Mouse (Mus musculus) kidney, embryonic 15.5 days (tissue): ENCODE data around the gene Mrps34. TPM values are rescaled to one million over a fixed set of nuclear protein-coding genes. Genes with fewer than 3 reads are reported as not detected.

Experiments
- ATAC-seq: fragments of 200-750 bp; cut with Nextera tagmentation; replicated peaks from 2 replicates; pipeline ENCODE4 v1.8.0; 2017; ENCODE audit warnings: moderate TSS enrichment; ENCODE audit not compliant: low FRiP score
- H3K27ac ChIP-seq: fragments of 300-500 bp; sonication (generic); 2 replicates; pipeline ENCODE4 v1.5.1; 2015; ENCODE audit warnings: mild to moderate bottlenecking, inconsistent platforms
- H3K27me3 ChIP-seq: fragments of 300-500 bp; sonication (generic); 2 replicates; pipeline ENCODE4 v1.6.1; 2015; ENCODE audit warnings: inconsistent platforms
- H3K36me3 ChIP-seq: fragments of 300-500 bp; sonication (generic); 2 replicates; pipeline ENCODE4 v1.6.1; 2015; ENCODE audit warnings: inconsistent platforms
- H3K4me1 ChIP-seq: fragments of 300-500 bp; sonication (generic); 2 replicates; pipeline ENCODE4 v1.6.1; 2015; ENCODE audit warnings: inconsistent platforms
- H3K4me2 ChIP-seq: fragments of 300-500 bp; sonication (generic); 2 replicates; pipeline ENCODE4 v1.6.1; 2015; ENCODE audit warnings: moderate library complexity, mild to moderate bottlenecking, inconsistent platforms
- H3K4me3 ChIP-seq: fragments of 300-500 bp; sonication (generic); replicated peaks from 2 replicates; pipeline ENCODE4 v1.5.1; 2015; ENCODE audit warnings: mild to moderate bottlenecking, inconsistent platforms
- H3K9ac ChIP-seq: fragments of 300-500 bp; sonication (generic); 2 replicates; pipeline ENCODE4 v1.6.1; 2015; ENCODE audit warnings: mild to moderate bottlenecking, inconsistent platforms
- H3K9me3 ChIP-seq: fragments of 300-500 bp; sonication (generic); replicated peaks from 2 replicates; pipeline ENCODE4 v1.6.1; 2016; ENCODE audit warnings: inconsistent platforms
- WGBS: fragments of 180-500 bp; shearing (Covaris S2); methylation state at CpG from one replicate; pipeline ENCODE4 v1.1.7; 2015; ENCODE audit warnings: mixed read lengths; 5-methylcytosine and 5-hydroxymethylcytosine counted together
- polyA plus RNA-seq: library from polyadenylated mRNA; unstranded; fragments of >200 nt; fragmentation: Nextera tagmentation; extraction: Ambion mirVana; gene quantifications from 2 replicates; pipeline ENCODE4 v1.2.1, GENCODE M21; 2015

Gene Mrps34
- polyA plus RNA-seq, 1 experiment from 2014 or later, result 105 TPM

DNA sequence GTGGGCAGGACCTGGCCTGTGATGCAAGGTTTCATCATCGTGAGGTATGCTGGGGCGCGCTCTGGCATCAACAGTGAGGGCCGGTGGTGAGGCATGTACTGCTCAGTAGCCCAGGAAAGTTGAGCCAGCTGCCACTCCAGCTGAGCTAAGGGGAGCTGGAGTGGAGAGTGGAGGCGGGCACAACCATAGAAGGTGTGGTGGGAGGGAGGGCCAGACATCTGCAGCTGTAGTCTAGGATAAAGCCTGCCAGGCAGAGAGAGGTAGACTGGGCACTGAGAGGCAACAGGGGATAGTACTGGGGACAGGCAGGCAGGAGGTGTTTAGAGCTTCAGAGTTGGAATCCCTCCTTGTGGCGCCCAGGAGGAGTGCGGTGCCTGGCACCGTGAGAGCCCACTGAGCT lies 34.8 kb upstream of the Mrps34 start:
- Histone ChIP-seq H3K9ac (no peak overlapping the region), H3K4me3 (no peak overlapping the region), H3K27me3 (no peaks in the 10 kb centered on the region), H3K4me2 (no peak overlapping the region), H3K27ac (no peak overlapping the region), H3K4me1 (no peaks in the 10 kb centered on the region), H3K36me3 (peaks cover 84% of the 10 kb centered on the region), H3K9me3 (no peaks in the 10 kb centered on the region)
- ATAC-seq, result no peak
- WGBS, result 89% methylated on average over 8 of the region's 8 CpGs

DNA sequence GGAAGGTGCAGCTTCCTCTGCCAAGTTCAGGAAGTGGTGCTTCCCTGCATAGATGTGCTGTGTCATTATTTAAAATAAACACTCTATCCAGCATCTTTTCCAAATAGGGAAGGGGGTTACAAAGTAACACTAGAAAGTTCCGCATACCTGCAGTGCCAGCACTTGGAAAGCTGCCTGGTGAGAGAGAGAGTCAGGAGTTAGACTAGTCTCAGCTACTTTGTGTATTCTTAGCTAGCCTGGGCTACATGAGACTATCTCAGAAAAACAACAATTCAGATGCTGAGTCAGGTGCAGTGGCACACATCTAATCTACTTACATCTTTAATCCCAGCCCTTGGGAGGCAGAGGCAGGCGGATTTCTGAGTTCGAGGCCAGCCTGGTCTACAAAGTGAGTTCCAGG lies 33.1 kb upstream of the Mrps34 start:
- ATAC-seq, result no peak
- Histone ChIP-seq H3K27ac (no peak overlapping the region), H3K9ac (no peak overlapping the region), H3K4me3 (no peak overlapping the region), H3K4me2 (no peak overlapping the region), H3K27me3 (no peaks in the 10 kb centered on the region), H3K9me3 (no peaks in the 10 kb centered on the region), H3K36me3 (peaks cover 78% of the 10 kb centered on the region), H3K4me1 (no peaks in the 10 kb centered on the region)
- WGBS, result 98% methylated on average over 3 of the region's 3 CpGs

DNA sequence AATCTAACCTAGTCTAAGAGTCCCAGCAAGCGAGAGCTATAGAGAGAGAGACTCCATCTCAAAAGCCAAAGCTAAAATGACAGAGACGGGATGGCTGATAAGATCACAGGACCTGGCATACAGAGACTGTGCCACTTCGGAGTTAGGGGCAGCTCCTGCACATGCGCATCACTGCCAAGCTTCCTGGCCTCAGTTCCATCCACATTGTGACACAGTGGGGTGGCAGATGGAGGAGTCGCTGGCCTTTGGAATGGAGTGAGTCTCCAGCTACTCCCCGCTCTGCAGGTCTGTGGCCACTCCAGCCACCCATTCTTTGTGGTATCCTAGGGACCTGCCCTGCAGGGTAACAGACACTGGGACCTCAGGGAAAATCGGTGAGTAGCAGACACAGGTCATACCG lies 29.1 kb upstream of the Mrps34 start, which contains the start of gene Igfals:
Gene Igfals, plus strand, starts transcription at position 222 of the 400 bp plus-strand sequence.
- H3K36me3 ChIP-seq, result peaks cover 49% of the 10 kb centered on the region
- no peak within 1 kb of the TSS for H3K4me2 ChIP-seq
- no peaks in the 10 kb centered on the region for H3K9me3 ChIP-seq
- H3K27ac ChIP-seq, result no peak within 1 kb of the TSS
- WGBS, result 92% methylated on average over 8 of the region's 8 CpGs
- no peak for ATAC-seq
- H3K27me3 ChIP-seq, result no peaks in the 10 kb centered on the region
- H3K4me3 ChIP-seq, result no peak within 1 kb of the TSS
- H3K4me1 ChIP-seq, result no peaks in the 10 kb centered on the region
- no peak within 1 kb of the TSS for H3K9ac ChIP-seq

DNA sequence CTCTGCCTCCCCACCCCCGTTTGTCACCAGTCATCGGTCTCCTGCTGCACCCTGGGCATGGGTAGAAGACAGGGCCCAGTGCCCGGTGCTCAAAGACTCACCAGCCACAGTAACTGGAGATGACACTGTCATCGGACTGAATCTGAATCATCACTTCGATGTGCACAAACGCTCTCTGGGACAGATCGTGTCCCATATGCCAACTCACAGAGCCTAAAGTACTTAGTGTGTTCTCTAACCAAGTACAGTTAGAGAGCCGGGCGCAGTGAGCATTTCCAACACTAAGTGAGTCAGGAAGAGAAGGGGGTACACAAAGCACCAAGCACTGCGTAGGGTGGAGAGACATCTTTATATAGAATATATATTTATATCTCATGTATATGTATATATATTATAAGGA lies 27.0 kb upstream of the Mrps34 start:
- no peaks in the 10 kb centered on the region for H3K4me1 ChIP-seq
- peaks cover 28% of the 10 kb centered on the region for H3K36me3 ChIP-seq
- H3K4me2 ChIP-seq, result no peak overlapping the region
- no peak for ATAC-seq
- no peaks in the 10 kb centered on the region for H3K27me3 ChIP-seq
- H3K9me3 ChIP-seq, result no peaks in the 10 kb centered on the region
- no peak overlapping the region for H3K27ac ChIP-seq
- H3K4me3 ChIP-seq, result no peak overlapping the region
- 93% methylated on average over 10 of the region's 10 CpGs for WGBS
- H3K9ac ChIP-seq, result no peak overlapping the region

DNA sequence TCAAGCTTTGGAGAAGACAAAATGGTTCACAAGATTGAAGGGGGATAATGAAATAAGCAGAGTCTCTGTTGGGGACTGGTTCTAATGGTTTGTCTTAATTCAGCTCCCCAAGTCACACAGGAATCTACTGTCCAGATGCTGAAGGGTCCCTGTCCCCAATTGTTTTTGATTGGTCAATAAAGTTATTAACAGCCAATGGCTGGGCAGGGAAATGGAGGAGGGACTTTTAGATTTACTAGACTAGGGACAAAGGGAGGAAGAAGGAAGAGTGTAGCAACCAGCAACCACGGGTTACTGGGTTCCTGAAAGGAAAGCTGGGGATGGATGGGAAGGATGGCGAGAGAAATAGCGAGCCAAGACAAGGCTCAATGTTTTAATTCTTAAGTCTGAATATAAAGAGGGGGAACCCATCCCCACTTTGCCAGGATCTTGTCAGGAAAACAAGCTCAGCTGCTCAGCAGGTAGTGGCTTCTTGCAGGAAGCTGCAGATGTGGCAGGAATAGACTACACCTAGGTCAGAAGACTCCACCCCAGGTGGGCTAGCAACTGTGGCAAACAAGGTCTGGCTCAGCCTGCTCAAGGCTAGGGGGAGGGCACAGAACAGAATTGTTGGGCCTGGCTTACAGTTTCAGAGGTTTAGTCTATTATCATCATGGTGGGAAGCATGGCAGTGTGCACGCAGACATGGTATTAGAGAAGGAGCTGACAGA lies 21.1 kb upstream of the Mrps34 start:
- Histone ChIP-seq H3K9ac (no peak overlapping the region), H3K4me2 (no peak overlapping the region), H3K27me3 (no peaks in the 10 kb centered on the region), H3K4me3 (no peak overlapping the region), H3K36me3 (no peaks in the 10 kb centered on the region), H3K9me3 (no peaks in the 10 kb centered on the region), H3K4me1 (peaks cover 4% of the 10 kb centered on the region; the same call in 1 of the 2 replicates), H3K27ac (no peak overlapping the region)
- ATAC-seq, result no peak
- 47% methylated on average over 4 of the region's 4 CpGs for WGBS

DNA sequence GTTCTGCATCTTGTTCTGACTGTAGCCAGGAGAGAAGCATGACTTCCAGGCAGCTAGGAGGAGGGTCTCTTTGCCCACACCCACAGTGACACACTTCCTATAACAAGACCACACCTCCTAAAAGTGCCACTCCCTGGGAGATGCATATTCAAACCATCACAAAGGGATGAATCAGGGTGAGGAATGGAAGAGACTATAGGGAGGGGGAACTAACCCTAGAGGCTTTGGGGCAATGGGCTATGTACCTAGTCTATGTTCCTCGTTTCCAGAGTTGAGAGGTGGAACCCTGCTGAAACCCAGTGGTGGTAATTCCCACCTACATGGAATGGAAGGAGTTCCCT lies 20.5 kb upstream of the Mrps34 start:
- ATAC-seq, result no peak
- 53% methylated on average over 1 of the region's 1 CpGs for WGBS
- Histone ChIP-seq H3K4me2 (no peak overlapping the region), H3K9ac (no peak overlapping the region), H3K4me1 (peaks cover 4% of the 10 kb centered on the region; the same call in 1 of the 2 replicates), H3K36me3 (no peaks in the 10 kb centered on the region), H3K27ac (no peak overlapping the region), H3K27me3 (no peaks in the 10 kb centered on the region), H3K4me3 (no peak overlapping the region), H3K9me3 (no peaks in the 10 kb centered on the region)

DNA sequence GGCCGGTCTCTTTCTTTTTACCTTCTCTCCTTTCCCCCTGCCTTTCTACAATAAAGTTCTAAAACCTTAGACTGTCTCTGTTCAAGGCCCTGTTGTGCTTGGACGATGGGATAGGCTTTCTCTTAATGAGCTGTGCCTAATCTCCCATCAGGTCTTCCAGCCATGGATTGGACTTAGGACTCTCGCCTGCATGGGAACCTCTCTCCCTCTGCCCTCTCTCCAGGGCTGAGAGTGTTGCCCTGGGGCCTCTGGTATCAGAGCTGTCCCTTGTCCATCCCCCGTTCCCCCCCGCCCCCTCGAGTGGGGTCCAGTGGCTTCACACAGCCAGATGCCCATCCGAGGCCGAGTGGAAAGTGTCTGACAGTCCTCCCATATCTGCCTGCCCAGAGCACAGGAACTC lies 19.9 kb upstream of the Mrps34 start:
- no peak overlapping the region for H3K27ac ChIP-seq
- H3K4me2 ChIP-seq, result no peak overlapping the region
- ATAC-seq, result no peak
- no peaks in the 10 kb centered on the region for H3K9me3 ChIP-seq
- H3K27me3 ChIP-seq, result no peaks in the 10 kb centered on the region
- no peaks in the 10 kb centered on the region for H3K36me3 ChIP-seq
- WGBS, result 80% methylated on average over 8 of the region's 8 CpGs
- H3K9ac ChIP-seq, result no peak overlapping the region
- peaks cover 4% of the 10 kb centered on the region; the same call in 1 of the 2 replicates for H3K4me1 ChIP-seq
- H3K4me3 ChIP-seq, result no peak overlapping the region

DNA sequence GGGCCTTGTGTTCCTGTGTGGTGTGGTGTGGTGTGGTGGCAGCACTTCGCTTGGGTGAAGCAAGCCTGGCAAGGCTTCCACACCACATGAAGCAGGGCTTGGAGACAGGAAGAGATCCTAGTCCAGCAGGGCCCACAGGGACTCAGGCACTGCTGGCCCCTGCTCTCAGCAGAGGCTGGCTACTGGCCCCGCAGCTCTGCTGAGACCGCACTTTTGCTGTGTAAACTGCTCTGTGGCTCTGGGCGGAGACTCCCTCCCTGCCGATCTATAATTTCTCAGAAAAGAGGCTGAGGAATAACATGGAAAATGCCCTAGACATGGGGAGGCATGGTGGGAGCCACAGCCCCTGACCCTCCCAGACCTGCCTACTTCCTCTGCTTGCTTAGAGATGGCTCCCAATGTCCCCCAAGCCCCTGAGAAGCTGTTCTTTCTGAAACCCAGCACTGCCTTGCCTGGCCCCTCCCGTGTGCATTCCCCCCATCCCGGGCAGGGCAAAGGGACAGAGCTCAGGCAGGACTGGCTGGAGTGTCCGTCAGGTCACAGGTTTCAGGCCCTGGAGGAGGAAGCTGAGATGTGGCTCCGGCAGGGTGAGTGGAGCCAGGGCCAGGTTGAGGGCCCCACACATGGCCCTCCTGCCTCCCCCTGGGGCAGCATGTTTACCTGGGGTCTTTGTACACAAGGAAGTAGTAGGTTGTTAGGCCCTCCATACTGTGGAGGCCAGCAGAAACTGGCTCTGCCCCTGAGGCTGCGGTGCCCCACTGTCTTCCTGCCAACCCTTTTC lies 17.4 kb upstream of the Mrps34 start:
- no peak; the same call in 1 of the 2 replicates for ATAC-seq
- peak overlapping the region; percentile 41; the same call in 1 of the 2 replicates for H3K27ac ChIP-seq
- no peaks in the 10 kb centered on the region for H3K27me3 ChIP-seq
- 52% methylated on average over 10 of the region's 10 CpGs for WGBS
- H3K9me3 ChIP-seq, result no peaks in the 10 kb centered on the region
- no peak overlapping the region for H3K4me3 ChIP-seq
- H3K4me2 ChIP-seq, result no peak overlapping the region
- peaks cover 4% of the 10 kb centered on the region for H3K36me3 ChIP-seq
- H3K9ac ChIP-seq, result no peak overlapping the region
- peaks cover 11% of the 10 kb centered on the region for H3K4me1 ChIP-seq

DNA sequence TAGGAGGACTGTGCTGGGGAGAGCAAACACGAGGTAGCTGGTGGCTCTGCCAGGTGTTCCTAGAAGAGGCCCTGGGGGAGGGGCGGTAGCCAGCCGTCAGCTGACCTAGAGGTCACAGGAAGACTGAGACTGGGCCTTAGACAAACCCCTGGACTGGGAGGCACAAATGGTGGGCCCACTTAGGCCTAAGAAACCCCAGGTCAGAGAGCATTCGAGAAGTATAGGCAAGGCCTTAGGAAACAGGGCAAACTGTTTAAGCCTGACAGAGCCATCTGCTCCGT lies 16.9 kb upstream of the Mrps34 start:
- H3K9ac ChIP-seq, result no peak overlapping the region
- H3K27ac ChIP-seq, result peak overlapping the region; percentile 41; the same call in 1 of the 2 replicates
- 29% methylated on average over 5 of the region's 5 CpGs for WGBS
- H3K4me1 ChIP-seq, result peaks cover 11% of the 10 kb centered on the region
- no peaks in the 10 kb centered on the region for H3K9me3 ChIP-seq
- H3K4me2 ChIP-seq, result no peak overlapping the region
- peaks cover 10% of the 10 kb centered on the region for H3K36me3 ChIP-seq
- H3K4me3 ChIP-seq, result no peak overlapping the region
- ATAC-seq, result no peak
- H3K27me3 ChIP-seq, result no peaks in the 10 kb centered on the region

DNA sequence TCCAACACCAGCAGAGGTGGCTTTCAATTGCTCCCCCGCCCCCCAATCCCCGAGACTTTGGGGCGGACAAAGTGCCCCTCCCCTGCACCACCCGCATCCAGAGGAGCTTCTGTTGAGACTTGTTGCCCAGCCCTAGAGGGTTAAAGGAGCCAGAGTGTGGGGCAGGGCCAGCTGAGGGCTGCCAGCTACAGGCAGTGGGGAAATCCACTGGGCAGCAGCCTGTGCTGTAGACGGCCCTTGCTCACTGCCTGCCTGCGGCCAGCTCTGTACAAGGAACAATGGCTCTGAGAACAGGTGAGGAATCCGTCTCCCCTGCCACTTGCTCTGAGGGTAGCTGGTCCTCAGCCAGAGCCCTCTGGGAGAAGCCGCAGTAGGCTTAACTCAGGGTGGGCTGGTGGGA lies 16.4 kb upstream of the Mrps34 start:
- Histone ChIP-seq H3K27ac (no peak overlapping the region), H3K4me1 (peaks cover 11% of the 10 kb centered on the region), H3K9ac (no peak overlapping the region), H3K9me3 (no peaks in the 10 kb centered on the region), H3K4me3 (no peak overlapping the region), H3K36me3 (peaks cover 14% of the 10 kb centered on the region), H3K4me2 (no peak overlapping the region), H3K27me3 (no peaks in the 10 kb centered on the region)
- 76% methylated on average over 8 of the region's 8 CpGs for WGBS
- ATAC-seq, result no peak

DNA sequence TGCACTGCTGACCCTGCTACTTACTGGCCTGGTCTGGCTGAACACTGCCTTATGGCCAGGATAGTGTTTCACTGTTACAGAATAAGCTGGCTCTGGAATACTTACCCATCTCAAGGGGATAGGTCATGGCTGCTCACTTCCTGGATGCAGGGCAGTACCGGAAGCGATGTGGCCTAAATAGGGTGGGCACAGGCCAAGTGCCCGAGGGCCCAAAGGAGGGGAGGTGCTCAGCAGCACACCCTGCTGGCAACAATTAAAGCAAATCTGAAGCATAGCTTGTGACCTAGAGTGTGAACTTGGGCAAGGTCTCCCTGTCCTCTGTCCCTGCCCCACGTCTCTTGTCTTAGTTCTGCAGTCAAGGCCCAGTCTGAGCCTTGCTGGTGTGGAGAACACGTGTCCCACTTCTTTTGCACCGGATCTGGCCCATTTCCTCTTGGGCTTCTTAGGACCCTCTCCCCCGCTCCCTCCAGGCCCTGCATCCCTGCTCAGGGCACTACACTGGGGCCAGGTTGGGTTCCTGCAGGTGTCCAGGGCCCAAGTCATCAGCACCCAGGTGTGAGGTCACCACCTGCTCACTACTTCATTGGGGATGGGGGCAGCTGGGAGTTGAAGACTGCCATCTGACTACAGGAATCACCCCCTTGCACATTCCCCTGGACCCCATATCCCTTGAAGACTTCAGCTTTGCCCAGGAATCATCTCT lies 13.0 kb upstream of the Mrps34 start:
- no peaks in the 10 kb centered on the region for H3K27me3 ChIP-seq
- WGBS, result 44% methylated on average over 7 of the region's 7 CpGs
- no peak overlapping the region for H3K27ac ChIP-seq
- H3K36me3 ChIP-seq, result peaks cover 24% of the 10 kb centered on the region
- peaks cover 22% of the 10 kb centered on the region for H3K4me1 ChIP-seq
- no peak overlapping the region for H3K4me2 ChIP-seq
- H3K4me3 ChIP-seq, result no peak overlapping the region
- H3K9me3 ChIP-seq, result no peaks in the 10 kb centered on the region
- H3K9ac ChIP-seq, result no peak overlapping the region
- ATAC-seq, result no peak

DNA sequence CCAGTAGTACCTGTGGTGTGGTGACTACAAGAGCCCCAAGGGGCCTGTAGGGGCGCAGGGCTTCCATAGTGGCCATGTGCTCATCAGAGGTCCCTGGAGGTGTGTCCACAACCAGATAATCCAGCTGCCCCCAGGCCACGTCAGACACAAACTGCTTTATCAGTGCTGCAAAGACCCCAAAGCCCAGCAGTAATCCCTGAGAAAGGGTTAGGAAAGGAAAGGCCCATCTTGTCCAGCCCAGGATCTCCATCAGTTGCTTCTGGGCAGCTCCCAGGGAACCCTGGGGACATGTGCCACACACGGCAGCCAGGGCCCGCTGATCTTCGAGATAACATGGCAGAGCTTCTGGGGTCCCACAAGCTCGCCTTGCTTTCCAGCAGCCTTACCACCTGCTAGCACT lies 10.5 kb upstream of the Mrps34 start:
- ATAC-seq, result no peak
- Histone ChIP-seq H3K9ac (no peak overlapping the region), H3K9me3 (no peaks in the 10 kb centered on the region), H3K4me2 (no peak overlapping the region), H3K27ac (no peak overlapping the region), H3K4me3 (no peak overlapping the region), H3K27me3 (no peaks in the 10 kb centered on the region), H3K36me3 (peaks cover 31% of the 10 kb centered on the region), H3K4me1 (peaks cover 36% of the 10 kb centered on the region)
- WGBS, result 89% methylated on average over 6 of the region's 6 CpGs
